Comparison of ENCODE assay signal across 29 mouse cellular contexts in genomic region chr7:30463568-30463967, GRCm38 (mm10). TPM values are rescaled to one million over a fixed set of nuclear protein-coding genes. Genes with fewer than 3 reads are reported as not detected.
A peak's percentile ranks its signal among the peaks of the same experiment; 100 is the strongest.
DNase-seq lines count a peak whose midpoint lies in the region; ATAC-seq and TF ChIP-seq lines count a peak whose summit lies in the region.
"Had no signal": no experiment of that assay in that cellular context is flagged by ENCODE, and none has a peak within 500 bp of the region (broad histone marks: within the 10 kb centered on the region; RNA-seq: fewer than 3 reads in every experiment).

No protein-coding gene starts in this region.

- WGBS in forebrain, embryonic 12.5 days = 23% methylated on average over 7 of the region's 7 CpGs

- peak; percentile 100 for TF ChIP-seq EP300 in ES-Bruce4 (IDR thresholded peaks at IDR 0.05; ENCODE audit: insufficient read depth, low read depth, low read length)

- H3K4me3 ChIP-seq in E14TG2a.4 (replicated peaks; ENCODE audit: low read length) = peak overlapping the region; percentile 88
- no peak overlapping the region for H3K4me3 ChIP-seq in ES-Bruce4 (ENCODE audit: low read depth, low read length)
- peak overlapping the region; percentile 4 to 45; a peak in 2 of 4 replicates for H3K4me3 ChIP-seq in ES-E14 (ENCODE audit: insufficient read depth in 1 of 2, low read depth in 1 of 2, low read length in 2 of 2, poor library complexity in 1 of 2, severe bottlenecking in 1 of 2)
- no peak overlapping the region for H3K4me3 ChIP-seq in forebrain, embryonic 12.5 days (replicated peaks)
- H3K4me3 ChIP-seq: embryonic facial prominence, embryonic 13.5 days; embryonic facial prominence, embryonic 15.5 days; erythroblast, embryonic 14.5 days; forebrain, embryonic 10.5 days; forebrain, embryonic 13.5 days; forebrain, embryonic 15.5 days had no signal

- ATAC-seq in forebrain, embryonic 12.5 days (ENCODE audit: low FRiP score) = no peak
- ATAC-seq: activated CD4-positive, CD25-positive, alpha-beta regulatory T cell, adult 4 months; forebrain, embryonic 13.5 days; forebrain, embryonic 15.5 days; forebrain, postnatal 0 days had no signal

- H3K9ac ChIP-seq in ES-Bruce4 (ENCODE audit: low read depth, poor library complexity, severe bottlenecking) (no peak overlapping the region), ES-E14 (ENCODE audit: insufficient read depth, low read depth, low read length, poor library complexity, severe bottlenecking) (no peak overlapping the region; the same call in 1 of the 2 replicates)
- H3K9ac ChIP-seq in forebrain, embryonic 12.5 days = no peak overlapping the region
- H3K9ac ChIP-seq: embryonic facial prominence, embryonic 13.5 days; embryonic facial prominence, embryonic 15.5 days; forebrain, embryonic 13.5 days; forebrain, embryonic 15.5 days; forebrain, postnatal 0 days had no signal

- no peak overlapping the region for H3K4me2 ChIP-seq in forebrain, embryonic 12.5 days
- H3K4me2 ChIP-seq: embryonic facial prominence, embryonic 13.5 days; embryonic facial prominence, embryonic 15.5 days; forebrain, embryonic 13.5 days; forebrain, embryonic 15.5 days had no signal

- DNase-seq in ES-E14 (ENCODE audit: low read depth, low spot score) (no peak), WW6 (ENCODE audit: low read depth, low spot score) (peak; percentile 50)
- no peak for DNase-seq in layer of hippocampus, adult 18-20 months (ENCODE audit: low spot score in 2 of 2)
- DNase-seq in embryo, embryonic 11 days = no peak
- DNase-seq in right cerebral cortex, postnatal 25 days = no peak
- DNase-seq: adrenal gland, adult 8-10 months; adrenal gland, postnatal 14 days; adrenal gland, postnatal 36 days; cerebellum, adult 11-12 months; cerebellum, adult 2 months; cerebellum, adult 9-10 months; cerebellum, postnatal 10 days; cerebellum, postnatal 25 days; forebrain, postnatal 0 days had no signal

- no peak for TF ChIP-seq POLR2A in ES-Bruce4 (IDR thresholded peaks at IDR 0.05; ENCODE audit: insufficient read depth, low read length)

- H3K36me3 ChIP-seq in E14TG2a.4 (ENCODE audit: insufficient read depth, low read length) (peaks cover 61% of the 10 kb centered on the region), ES-Bruce4 (ENCODE audit: control insufficient read depth, insufficient read depth, low read length, poor library complexity, severe bottlenecking) (peaks cover 3% of the 10 kb centered on the region; the same call in 1 of the 2 replicates), ES-E14 (ENCODE audit: control insufficient read depth, insufficient read depth, low read length, poor library complexity, severe bottlenecking) (peaks cover 23% of the 10 kb centered on the region)
- no peaks in the 10 kb centered on the region for H3K36me3 ChIP-seq in forebrain, embryonic 12.5 days (replicated peaks)
- H3K36me3 ChIP-seq: embryonic facial prominence, embryonic 13.5 days; embryonic facial prominence, embryonic 15.5 days; forebrain, embryonic 10.5 days; forebrain, embryonic 15.5 days had no signal

- H3K27me3 ChIP-seq in E14TG2a.4 (ENCODE audit: insufficient read depth, low read length) = no peaks in the 10 kb centered on the region
- no peaks in the 10 kb centered on the region for H3K27me3 ChIP-seq in ES-Bruce4 (ENCODE audit: control insufficient read depth, insufficient read depth, low read length, poor library complexity, severe bottlenecking)
- H3K27me3 ChIP-seq in forebrain, embryonic 12.5 days = peaks cover 100% of the 10 kb centered on the region

- peaks cover 83% of the 10 kb centered on the region for H3K4me1 ChIP-seq in E14TG2a.4 (replicated peaks; ENCODE audit: low read depth, low read length)
- H3K4me1 ChIP-seq in ES-Bruce4 (ENCODE audit: control insufficient read depth, insufficient read depth, low read length) = peaks cover 17% of the 10 kb centered on the region
- H3K4me1 ChIP-seq in ES-E14 (ENCODE audit: control insufficient read depth in 2 of 2, insufficient read depth in 2 of 2, low read length in 2 of 2, poor library complexity in 1 of 2) = peaks cover 4 to 33% of the 10 kb centered on the region in 2 experiments; a peak in 3 of 4 replicates
- peaks cover 3% of the 10 kb centered on the region; the same call in 1 of the 2 replicates for H3K4me1 ChIP-seq in forebrain, embryonic 12.5 days
- H3K4me1 ChIP-seq: forebrain, embryonic 15.5 days had no signal

- peak overlapping the region; percentile 96 for H3K27ac ChIP-seq in ES-Bruce4 (ENCODE audit: insufficient read depth, low read length)
- H3K27ac ChIP-seq in ES-E14 (ENCODE audit: insufficient read depth, low read depth, low read length, poor library complexity, severe bottlenecking) = peak overlapping the region; percentile 96
- no peak overlapping the region for H3K27ac ChIP-seq in forebrain, embryonic 12.5 days
- H3K27ac ChIP-seq: embryonic facial prominence, embryonic 13.5 days; embryonic facial prominence, embryonic 15.5 days; forebrain, embryonic 10.5 days; forebrain, embryonic 13.5 days; forebrain, embryonic 15.5 days had no signal

- in situ Hi-C loops in ES-E14 (cut with MboI; ENCODE audit: low sequenced_read_pairs in 2 of 2, unreplicated experiment in 2 of 2) = no loop called here

- H3K9me3 ChIP-seq in E14TG2a.4 (ENCODE audit: low read length) = no peaks in the 10 kb centered on the region
- H3K9me3 ChIP-seq in ES-Bruce4 (replicated peaks; ENCODE audit: control insufficient read depth, insufficient read depth, low read length, poor library complexity, severe bottlenecking) = no peaks in the 10 kb centered on the region
- no peaks in the 10 kb centered on the region for H3K9me3 ChIP-seq in ES-E14 (ENCODE audit: control insufficient read depth, insufficient read depth, low read depth, low read length)
- H3K9me3 ChIP-seq in forebrain, embryonic 12.5 days = no peaks in the 10 kb centered on the region
- H3K9me3 ChIP-seq: embryonic facial prominence, embryonic 13.5 days; embryonic facial prominence, embryonic 15.5 days; forebrain, embryonic 10.5 days; forebrain, embryonic 13.5 days; forebrain, embryonic 15.5 days had no signal

- TF ChIP-seq CTCF in E14TG2a.4 (conservative IDR thresholded peaks at IDR 0.05; ENCODE audit: low read length) = no peak
- no peak for TF ChIP-seq CTCF in ES-Bruce4 (IDR thresholded peaks at IDR 0.05; ENCODE audit: low read depth, low read length)

TF ChIP-seq in ES-E14, 5 proteins besides CTCF, POLR2A, EP300 and RAD21:
- TF ChIP-seq ZC3H11A (IDR thresholded peaks at IDR 0.05; ENCODE audit: borderline replicate concordance, low read depth, low read length) (no peak), MAFK (IDR thresholded peaks at IDR 0.05; ENCODE audit: insufficient read depth, low read depth, low read length) (no peak), ZNF384 (IDR thresholded peaks at IDR 0.05; ENCODE audit: low read depth, low read length) (no peak), HCFC1 (IDR thresholded peaks at IDR 0.05; ENCODE audit: borderline replicate concordance, insufficient read depth, low read length) (no peak), CHD2 (IDR thresholded peaks at IDR 0.05; ENCODE audit: low read depth, low read length) (no peak)

RNA-seq across cellular contexts. Expression of gene Nphs1, which starts 5.5 kb away (rescaled TPM):
- polyA plus RNA-seq in ES-Bruce4 (2011; ENCODE audit: insufficient read depth, insufficient read length, low read depth, missing spikeins) = 27.5 and 30.9 TPM in 2 replicates
- total RNA-seq in ES-E14 (2012; rRNA removed) = 45.7 and 72.5 TPM in 2 replicates
- 1 to 10 TPM in 1 of 2 experiments, under 1 TPM in 1; 0.96 to 1.8 TPM for total RNA-seq in layer of hippocampus, adult 18-20 months (2021)
- polyA plus RNA-seq in forebrain, embryonic 12.5 days (2016; fragmentation: Nextera tagmentation; extraction: Ambion mirVana) = 0.09 and 0.35 TPM in 2 replicates
- total RNA-seq: adrenal gland, adult 18-20 months; adrenal gland, adult 8-10 months; adrenal gland, postnatal 14 days; adrenal gland, postnatal 36 days; forebrain, postnatal 0 days had no signal
- polyA plus RNA-seq: embryonic facial prominence, embryonic 11.5 days; erythroblast, embryonic 14.5 days; forebrain, embryonic 10.5 days had no signal

RNA-seq across cellular contexts. Expression of gene Kirrel2, which starts 6.1 kb away (rescaled TPM):
- polyA plus RNA-seq in ES-Bruce4 (2011; ENCODE audit: insufficient read depth, insufficient read length, low read depth, missing spikeins) = 5.8 and 9.4 TPM in 2 replicates
- total RNA-seq in ES-E14 (2012; rRNA removed) = 10.7 and 29.8 TPM in 2 replicates
- total RNA-seq in layer of hippocampus, adult 18-20 months (2021) = 10 to 100 TPM; 11.9 to 17.4 TPM
- 1.1 and 1.6 TPM in 2 replicates for polyA plus RNA-seq in forebrain, embryonic 12.5 days (2016; fragmentation: Nextera tagmentation; extraction: Ambion mirVana)
- total RNA-seq: adrenal gland, adult 18-20 months; adrenal gland, adult 8-10 months; adrenal gland, postnatal 14 days; adrenal gland, postnatal 36 days; MEL had no signal
- polyA plus RNA-seq: activated CD4-positive, CD25-positive, alpha-beta regulatory T cell, adult 4 months; C2C12 had no signal

RNA-seq across cellular contexts. Expression of gene Aplp1, which starts 18.2 kb away (rescaled TPM):
- polyA plus RNA-seq in ES-Bruce4 (2011; ENCODE audit: insufficient read depth, insufficient read length, low read depth, missing spikeins) = 70.6 and 78.2 TPM in 2 replicates
- 36.9 and 63.7 TPM in 2 replicates for total RNA-seq in ES-E14 (2012; rRNA removed)
- total RNA-seq in layer of hippocampus, adult 18-20 months (2021) = 1,000 to 10,000 TPM; 1,425 to 1,440 TPM
- polyA plus RNA-seq in forebrain, embryonic 12.5 days (2016; fragmentation: Nextera tagmentation; extraction: Ambion mirVana) = 214 and 237 TPM in 2 replicates

RNA-seq across cellular contexts. Expression of gene Prodh2, which starts 29.9 kb away (rescaled TPM):
- 0.58 TPM in 1 of 2 replicates, not detected in the other for polyA plus RNA-seq in ES-Bruce4 (2011; ENCODE audit: insufficient read depth, insufficient read length, low read depth, missing spikeins)
- total RNA-seq in ES-E14 (2012; rRNA removed) = 0.80 and 0.90 TPM in 2 replicates
- total RNA-seq in layer of hippocampus, adult 18-20 months (2021) = not detected
- polyA plus RNA-seq in forebrain, embryonic 12.5 days (2016; fragmentation: Nextera tagmentation; extraction: Ambion mirVana) = not detected in 2 replicates
- total RNA-seq: forebrain, postnatal 0 days; MEL had no signal
- polyA plus RNA-seq: activated CD4-positive, CD25-positive, alpha-beta regulatory T cell, adult 4 months; cerebellum, adult 2 months; cortical plate, adult 2 months; embryonic facial prominence, embryonic 11.5 days; embryonic facial prominence, embryonic 13.5 days; embryonic facial prominence, embryonic 15.5 days; forebrain, embryonic 10.5 days; forebrain, embryonic 15.5 days; forebrain, postnatal 0 days had no signal

RNA-seq across cellular contexts. Expression of gene Nfkbid, which starts 42.0 kb away (rescaled TPM):
- polyA plus RNA-seq in ES-Bruce4 (2011; ENCODE audit: insufficient read depth, insufficient read length, low read depth, missing spikeins) = 4.1 TPM in 2 replicates
- 4.2 and 8.2 TPM in 2 replicates for total RNA-seq in ES-E14 (2012; rRNA removed)
- total RNA-seq in layer of hippocampus, adult 18-20 months (2021) = 1 to 10 TPM; 3.0 to 4.2 TPM
- polyA plus RNA-seq in forebrain, embryonic 12.5 days (2016; fragmentation: Nextera tagmentation; extraction: Ambion mirVana) = 0.97 and 1.4 TPM in 2 replicates

Comparison
In these comparisons a context has a peak if more than half of its experiments do, and no peak if none do; other contexts are left out.
1. H3K4me3 ChIP-seq: peak in E14TG2a.4 (single experiment) and ES-E14 (2 of 2); none in ES-Bruce4 (single experiment) and forebrain, embryonic 12.5 days (single experiment).
2. RNA of gene Nphs1, which starts 5.5 kb away (total RNA-seq): 45.7 to 72.5 TPM in ES-E14; 0.96 to 1.8 TPM in layer of hippocampus, adult 18-20 months; every median in the first group is over 10 times any median in the second.
3. RNA of gene Aplp1, which starts 18.2 kb away (total RNA-seq): 1,425 to 1,440 TPM in layer of hippocampus, adult 18-20 months; 36.9 to 63.7 TPM in ES-E14; every median in the first group is over 10 times any median in the second.